Mouse (Mus musculus): Measurements from ENCODE around the gene Taf8.

GRCm38 (mm10) chr17:47482401-47482800, 19.7 kb downstream of the Taf8 start:
- TF ChIP-seq CTCF (IDR thresholded peaks at IDR 0.05; ENCODE audit: insufficient read depth, low read depth, low read length) (no peak), POLR2A (IDR thresholded peaks at IDR 0.05; ENCODE audit: insufficient read depth, low read depth, low read length) (no peak)

Data from olfactory bulb, adult 2 months (tissue).